ENCODE assay signal across 8 mouse cellular contexts in genomic region chr11:4160758-4161480, GRCm38 (mm10). TPM values are rescaled to one million over a fixed set of nuclear protein-coding genes. Genes with fewer than 3 reads are reported as not detected.
A peak's percentile ranks its signal among the peaks of the same experiment; 100 is the strongest.
DNase-seq lines count a peak whose midpoint lies in the region; ATAC-seq and TF ChIP-seq lines count a peak whose summit lies in the region.

No protein-coding gene starts in this region.

- no peaks in the 10 kb centered on the region; the same call in 1 of the 2 replicates for H3K36me3 ChIP-seq in testis, adult 2 months (ENCODE audit: control insufficient read depth, insufficient read depth, low read length)
- peaks cover 47% of the 10 kb centered on the region for H3K36me3 ChIP-seq in limb, embryonic 14.5 days (ENCODE audit: control insufficient read depth, insufficient read depth, low read length)
- peaks cover 13% of the 10 kb centered on the region for H3K36me3 ChIP-seq in stomach, embryonic 15.5 days

- peak overlapping the region; percentile 96 for H3K4me3 ChIP-seq in testis, adult 2 months (ENCODE audit: control insufficient read depth, low read depth, low read length)
- H3K4me3 ChIP-seq in embryonic fibroblast, embryonic 13.5 days (ENCODE audit: insufficient read depth, low read length): peak overlapping the region; percentile 91
- peak overlapping the region; percentile 57 for H3K4me3 ChIP-seq in limb, embryonic 14.5 days (replicated peaks; ENCODE audit: low read length)
- peak overlapping the region; percentile 84 for H3K4me3 ChIP-seq in stomach, embryonic 15.5 days (replicated peaks)

- H3K4me1 ChIP-seq in testis, adult 2 months (ENCODE audit: control insufficient read depth, insufficient read depth, low read length): peaks cover 2% of the 10 kb centered on the region; the same call in 1 of the 2 replicates
- peaks cover 8% of the 10 kb centered on the region for H3K4me1 ChIP-seq in embryonic fibroblast, embryonic 13.5 days (ENCODE audit: control insufficient read depth, insufficient read depth, low read length)
- peaks cover 20% of the 10 kb centered on the region; the same call in 1 of the 2 replicates for H3K4me1 ChIP-seq in limb, embryonic 14.5 days (ENCODE audit: control insufficient read depth, insufficient read depth, low read length)
- H3K4me1 ChIP-seq in stomach, embryonic 15.5 days: peaks cover 20% of the 10 kb centered on the region

- H3K9me3 ChIP-seq in limb, embryonic 14.5 days (ENCODE audit: control insufficient read depth, low read length): no peaks in the 10 kb centered on the region
- no peaks in the 10 kb centered on the region for H3K9me3 ChIP-seq in stomach, embryonic 15.5 days

- peak overlapping the region; percentile 95 for H3K27ac ChIP-seq in testis, adult 2 months (ENCODE audit: control insufficient read depth, insufficient read depth, low read depth, low read length)
- H3K27ac ChIP-seq in embryonic fibroblast, embryonic 13.5 days (ENCODE audit: insufficient read depth, low read length): peak overlapping the region; percentile 80
- 0 out of 2 replicates have a peak overlapping the region, but pooled peaks have one; percentile 44 for H3K27ac ChIP-seq in limb, embryonic 14.5 days (replicated peaks; ENCODE audit: low read depth, low read length)
- H3K27ac ChIP-seq in stomach, embryonic 15.5 days: peak overlapping the region; percentile 74

- DNase-seq in testis, postnatal 14 days (ENCODE audit: low spot score): no peak
- no peak for DNase-seq in limb, embryonic 14.5 days (ENCODE audit: low spot score)
- DNase-seq in left cerebral cortex, adult 9 months (ENCODE audit: low spot score in 2 of 2): no peak
- no peak for DNase-seq in ovary, adult 18-20 months (ENCODE audit: low spot score)
- no peak for DNase-seq in gastrocnemius, postnatal 4 days (ENCODE audit: low spot score in 2 of 2)

- TF ChIP-seq POLR2A in testis, adult 2 months (IDR thresholded peaks at IDR 0.05; ENCODE audit: control insufficient read depth, low read depth, low read length): no peak
- TF ChIP-seq POLR2A in embryonic fibroblast, embryonic 13.5 days (IDR thresholded peaks at IDR 0.05; ENCODE audit: low read depth, low read length): no peak
- TF ChIP-seq POLR2A in limb, embryonic 14.5 days (IDR thresholded peaks at IDR 0.05; ENCODE audit: borderline replicate concordance, extremely low read depth, insufficient read depth, insufficient read length): no peak

- no peak for TF ChIP-seq CTCF in testis, adult 2 months (IDR thresholded peaks at IDR 0.05; ENCODE audit: control insufficient read depth, insufficient read depth, insufficient replicate concordance, low read depth, low read length)
- no peak for TF ChIP-seq CTCF in embryonic fibroblast, embryonic 13.5 days (IDR thresholded peaks at IDR 0.05; ENCODE audit: borderline replicate concordance, insufficient read depth, low read length)

- no peak for ATAC-seq in limb, embryonic 14.5 days (ENCODE audit: low FRiP score, low read depth)
- ATAC-seq in stomach, embryonic 15.5 days (ENCODE audit: insufficient read depth, low FRiP score, low read depth): no peak

- H3K4me2 ChIP-seq in limb, embryonic 14.5 days (replicated peaks; ENCODE audit: low read depth, low read length, severe bottlenecking): peak overlapping the region; percentile 86
- H3K4me2 ChIP-seq in stomach, embryonic 15.5 days: peak overlapping the region; percentile 81

- peak overlapping the region; percentile 72 for H3K9ac ChIP-seq in limb, embryonic 14.5 days (ENCODE audit: low read depth, low read length, severe bottlenecking)
- peak overlapping the region; percentile 81 for H3K9ac ChIP-seq in stomach, embryonic 15.5 days

- WGBS in limb, embryonic 14.5 days: 9% methylated on average over 15 of the region's 15 CpGs
- WGBS in stomach, embryonic 15.5 days: 6% methylated on average over 15 of the region's 15 CpGs

- no peaks in the 10 kb centered on the region for H3K27me3 ChIP-seq in testis, adult 2 months (ENCODE audit: control insufficient read depth, insufficient read depth, low read length)
- H3K27me3 ChIP-seq in limb, embryonic 14.5 days (ENCODE audit: control insufficient read depth, insufficient read depth, low read length): no peaks in the 10 kb centered on the region
- no peaks in the 10 kb centered on the region for H3K27me3 ChIP-seq in stomach, embryonic 15.5 days (replicated peaks)

RNA-seq across cellular contexts. Expression of gene Sf3a1, which starts 0.8 kb away (rescaled TPM):
- polyA plus RNA-seq in testis, adult 2 months (2012; rRNA removed): 32.9 and 35.1 TPM in 2 replicates
- polyA plus RNA-seq in embryonic fibroblast, embryonic 13.5 days (2011; ENCODE audit: insufficient read length, low read depth, missing spikeins): 42.5 and 46.8 TPM in 2 replicates
- polyA plus RNA-seq in limb, embryonic 14.5 days (2012; rRNA removed): 67.5 and 73.4 TPM in 2 replicates
- 54.7 and 62.2 TPM in 2 replicates for polyA plus RNA-seq in limb, embryonic 14.5 days (2014; fragmentation: Nextera tagmentation; extraction: Ambion mirVana)
- 39.2 and 44.2 TPM in 2 replicates for polyA plus RNA-seq in stomach, embryonic 15.5 days (2015; fragmentation: Nextera tagmentation; extraction: Ambion mirVana)
- total RNA-seq in gastrocnemius, postnatal 4 days (2021): 10 to 100 TPM; 41.2 to 50.6 TPM

RNA-seq across cellular contexts. Expression of gene Ccdc157, which starts 0.8 kb away (rescaled TPM):
- 46.5 and 48.8 TPM in 2 replicates for polyA plus RNA-seq in testis, adult 2 months (2012; rRNA removed)
- polyA plus RNA-seq in embryonic fibroblast, embryonic 13.5 days (2011; ENCODE audit: insufficient read length, low read depth, missing spikeins): 9.2 and 9.4 TPM in 2 replicates
- 26.1 and 28.4 TPM in 2 replicates for polyA plus RNA-seq in limb, embryonic 14.5 days (2012; rRNA removed)
- 6.6 and 7.6 TPM in 2 replicates for polyA plus RNA-seq in limb, embryonic 14.5 days (2014; fragmentation: Nextera tagmentation; extraction: Ambion mirVana)
- polyA plus RNA-seq in stomach, embryonic 15.5 days (2015; fragmentation: Nextera tagmentation; extraction: Ambion mirVana): 6.1 and 6.4 TPM in 2 replicates
- 10 to 100 TPM in 1 of 2 experiments, 1 to 10 TPM in 1; 8.7 to 10.3 TPM for total RNA-seq in gastrocnemius, postnatal 4 days (2021)

RNA-seq across cellular contexts. Expression of gene Tbc1d10a, which starts 25.7 kb away (rescaled TPM):
- 40.6 and 42.1 TPM in 2 replicates for polyA plus RNA-seq in testis, adult 2 months (2012; rRNA removed)
- polyA plus RNA-seq in embryonic fibroblast, embryonic 13.5 days (2011; ENCODE audit: insufficient read length, low read depth, missing spikeins): 18.3 and 20.7 TPM in 2 replicates
- 66.3 and 79.5 TPM in 2 replicates for polyA plus RNA-seq in limb, embryonic 14.5 days (2012; rRNA removed)
- polyA plus RNA-seq in limb, embryonic 14.5 days (2014; fragmentation: Nextera tagmentation; extraction: Ambion mirVana): 37.6 and 38.8 TPM in 2 replicates
- 31.1 and 33.4 TPM in 2 replicates for polyA plus RNA-seq in stomach, embryonic 15.5 days (2015; fragmentation: Nextera tagmentation; extraction: Ambion mirVana)
- 10 to 100 TPM; 10.1 to 12.2 TPM for total RNA-seq in gastrocnemius, postnatal 4 days (2021)

RNA-seq across cellular contexts. Expression of gene Rnf215, which starts 25.9 kb away (rescaled TPM):
- 4.2 and 4.5 TPM in 2 replicates for polyA plus RNA-seq in testis, adult 2 months (2012; rRNA removed)
- polyA plus RNA-seq in embryonic fibroblast, embryonic 13.5 days (2011; ENCODE audit: insufficient read length, low read depth, missing spikeins): 16.4 and 19.6 TPM in 2 replicates
- polyA plus RNA-seq in limb, embryonic 14.5 days (2012; rRNA removed): 57.1 and 62.6 TPM in 2 replicates
- polyA plus RNA-seq in limb, embryonic 14.5 days (2014; fragmentation: Nextera tagmentation; extraction: Ambion mirVana): 40.7 and 49.8 TPM in 2 replicates
- polyA plus RNA-seq in stomach, embryonic 15.5 days (2015; fragmentation: Nextera tagmentation; extraction: Ambion mirVana): 25.1 and 26.8 TPM in 2 replicates
- 10 to 100 TPM; 12.8 to 18.1 TPM for total RNA-seq in gastrocnemius, postnatal 4 days (2021)

RNA-seq across cellular contexts. Expression of gene Sec14l2, which starts 37.7 kb away (rescaled TPM):
- polyA plus RNA-seq in testis, adult 2 months (2012; rRNA removed): 2.2 and 4.8 TPM in 2 replicates
- polyA plus RNA-seq in embryonic fibroblast, embryonic 13.5 days (2011; ENCODE audit: insufficient read length, low read depth, missing spikeins): 1.8 and 2.5 TPM in 2 replicates
- polyA plus RNA-seq in limb, embryonic 14.5 days (2012; rRNA removed): 5.1 and 5.8 TPM in 2 replicates
- 1.4 and 1.7 TPM in 2 replicates for polyA plus RNA-seq in limb, embryonic 14.5 days (2014; fragmentation: Nextera tagmentation; extraction: Ambion mirVana)
- polyA plus RNA-seq in stomach, embryonic 15.5 days (2015; fragmentation: Nextera tagmentation; extraction: Ambion mirVana): 1.7 and 1.9 TPM in 2 replicates
- 1 to 10 TPM; 2.3 to 2.6 TPM for total RNA-seq in gastrocnemius, postnatal 4 days (2021)

Comparison
In these comparisons a context has a peak if more than half of its experiments do, and no peak if none do; other contexts are left out.
1. H3K27ac ChIP-seq: peak in every context shown above with its lines; median percentile 95 in testis, adult 2 months; 80 in embryonic fibroblast, embryonic 13.5 days; 74 in stomach, embryonic 15.5 days; 44 in limb, embryonic 14.5 days.